Mouse (Mus musculus): ENCODE data around the gene Ppp3ca.

The Ppp3ca gene

DNA sequence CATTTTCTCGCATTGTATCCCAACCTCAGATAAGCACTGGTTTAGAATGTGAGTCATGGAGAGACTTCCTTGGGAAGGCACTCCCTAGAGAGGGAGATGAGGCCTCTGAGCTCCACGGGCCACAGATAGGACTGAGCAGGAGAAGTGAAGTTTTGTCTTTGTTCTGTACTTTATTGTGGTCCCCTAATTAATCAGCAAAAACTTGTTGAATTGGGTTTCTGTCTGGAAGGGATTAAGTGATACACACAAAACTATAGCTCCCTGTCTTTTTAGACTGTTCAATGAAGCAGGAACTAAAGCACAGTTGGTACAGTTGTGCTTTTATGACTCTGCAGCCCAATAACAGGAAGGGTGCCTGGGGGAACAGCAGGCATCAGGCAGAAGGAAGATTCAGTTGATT lies 95.6 kb downstream of the Ppp3ca start:
- no peak for DNase-seq (ENCODE audit: low spot score)

DNA sequence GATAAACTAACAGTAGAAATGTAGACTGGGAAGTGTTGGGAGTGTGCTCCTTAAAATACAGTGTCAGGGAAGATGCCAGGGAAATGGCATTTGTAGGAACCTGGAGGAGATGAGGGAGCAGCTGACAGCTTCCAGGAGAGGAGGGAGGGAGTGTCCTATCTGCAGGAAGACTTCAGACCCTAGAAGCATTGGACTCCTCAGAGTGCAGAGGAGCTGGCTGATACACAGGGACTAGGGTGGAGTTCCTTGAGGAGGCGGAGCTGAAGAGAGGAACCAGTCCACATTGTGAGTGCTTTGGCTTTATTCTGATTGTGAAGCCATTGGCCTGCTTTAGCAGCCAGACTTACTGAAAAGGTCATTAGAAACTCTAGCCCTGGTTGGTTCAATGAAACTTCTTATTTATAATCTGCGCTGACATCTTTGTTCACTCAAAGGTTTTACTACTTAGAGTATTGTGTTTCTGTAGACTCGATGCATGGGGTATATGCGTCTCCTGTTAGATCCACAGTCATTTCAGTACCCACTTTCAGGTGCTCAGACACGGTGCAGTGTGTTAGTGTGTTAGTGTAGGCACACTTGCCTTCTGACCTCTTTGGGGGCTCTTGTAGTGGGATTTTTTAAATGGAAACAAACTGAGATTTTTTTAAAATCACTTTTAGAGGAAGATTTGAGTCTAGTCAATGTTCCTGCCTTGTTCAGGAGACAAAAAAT lies 99.0 kb downstream of the Ppp3ca start:
- no peak for DNase-seq (ENCODE audit: low spot score)

DNA sequence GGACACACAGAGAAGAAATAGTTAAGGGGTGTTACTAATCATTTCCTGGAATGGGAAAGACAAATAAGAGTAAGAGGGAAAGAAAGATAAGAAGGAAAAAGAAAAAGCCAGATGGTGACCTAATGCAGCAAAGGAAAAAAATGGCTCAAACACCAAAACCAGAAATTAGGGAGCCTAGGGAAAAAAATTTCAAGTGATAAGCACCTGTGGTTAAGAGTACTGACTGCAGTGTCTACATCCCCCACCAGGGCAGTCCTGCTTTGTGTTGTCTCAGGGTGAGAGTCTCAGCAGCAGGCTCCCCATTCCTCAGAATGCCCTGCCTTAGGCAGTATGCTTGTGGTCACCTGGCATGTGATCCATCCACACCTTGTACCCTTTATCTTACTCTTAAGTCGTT lies 99.6 kb downstream of the Ppp3ca start:
- no peak for DNase-seq (ENCODE audit: low spot score)

DNA sequence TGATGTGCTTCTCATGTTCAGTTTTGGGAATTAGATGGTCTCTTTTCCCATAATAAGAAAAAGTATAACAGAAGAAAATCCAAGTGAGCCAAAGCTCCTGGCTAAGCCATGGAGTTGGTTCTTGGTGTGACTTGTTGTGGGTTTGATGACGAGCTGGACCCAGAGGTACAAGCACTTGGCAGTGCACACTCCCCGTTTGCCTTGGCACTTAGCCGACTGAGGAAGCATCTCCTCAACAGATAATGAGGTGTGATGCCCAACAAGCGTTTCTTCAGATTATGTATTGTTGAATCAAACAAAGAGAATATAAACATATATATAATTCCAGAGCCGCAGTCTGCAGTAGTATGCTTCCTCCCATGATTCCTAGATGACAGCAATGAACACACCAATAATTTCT lies 101.8 kb downstream of the Ppp3ca start:
- no peak for DNase-seq (ENCODE audit: low spot score)

DNA sequence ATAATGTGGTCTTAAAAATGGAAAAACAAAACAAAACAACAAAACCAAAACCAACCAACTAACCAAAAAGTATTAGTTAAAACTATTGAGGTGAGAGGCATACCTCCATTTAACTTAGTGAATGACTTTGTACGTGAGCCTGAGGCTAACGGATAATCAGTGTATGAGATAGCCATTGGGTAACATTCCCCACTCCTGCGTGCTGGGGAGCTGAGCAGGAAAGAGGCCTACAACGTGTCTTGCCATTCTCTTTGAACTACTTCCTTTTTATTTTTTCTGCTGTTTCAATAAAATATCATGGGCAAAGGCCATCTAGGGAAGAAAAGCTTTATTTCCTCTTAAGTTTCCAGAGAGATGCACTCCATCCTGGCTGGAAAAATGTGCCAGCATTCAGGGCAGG lies 103.3 kb downstream of the Ppp3ca start:
- DNase-seq (ENCODE audit: low spot score), result no peak

DNA sequence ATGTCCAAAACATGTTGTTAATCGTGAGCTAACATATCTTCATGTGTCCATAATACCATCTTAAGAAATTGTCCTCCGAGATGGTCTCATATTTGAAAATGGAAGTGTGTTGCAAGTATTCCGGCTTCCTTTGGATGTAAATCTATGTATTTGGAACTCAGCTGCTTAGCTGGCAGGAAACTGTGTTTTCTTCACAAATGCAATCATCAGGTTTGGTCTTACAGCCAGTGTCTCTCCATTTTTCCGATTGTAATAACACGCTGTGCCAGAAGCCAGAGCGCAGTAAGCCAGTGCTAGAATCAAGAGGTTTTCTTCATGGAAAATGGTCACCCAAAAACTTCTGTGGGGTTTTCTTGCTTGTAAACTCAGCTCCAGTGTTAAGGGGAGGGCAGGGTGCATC lies 104.3 kb downstream of the Ppp3ca start:
- no peak for DNase-seq (ENCODE audit: low spot score)

DNA sequence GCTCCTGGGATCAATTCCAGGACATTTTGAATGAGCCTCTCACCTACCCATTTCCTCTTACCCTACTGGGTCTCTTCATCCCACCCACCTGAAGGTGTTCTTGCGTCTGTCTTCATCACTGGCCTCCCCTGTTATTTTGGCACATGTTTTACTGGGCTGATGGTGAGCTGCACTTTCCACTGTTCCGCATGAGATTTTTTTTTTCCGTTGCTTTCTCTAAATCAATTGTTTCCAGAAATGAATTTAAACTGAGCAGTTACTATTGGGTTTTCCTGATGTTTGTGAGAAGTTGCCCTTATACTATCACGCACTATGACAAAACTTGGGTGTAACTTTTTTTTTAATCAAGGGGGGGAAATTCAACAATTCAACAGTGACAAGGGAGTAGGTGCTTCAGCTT lies 106.6 kb downstream of the Ppp3ca start:
- no peak for DNase-seq (ENCODE audit: low spot score)

DNA sequence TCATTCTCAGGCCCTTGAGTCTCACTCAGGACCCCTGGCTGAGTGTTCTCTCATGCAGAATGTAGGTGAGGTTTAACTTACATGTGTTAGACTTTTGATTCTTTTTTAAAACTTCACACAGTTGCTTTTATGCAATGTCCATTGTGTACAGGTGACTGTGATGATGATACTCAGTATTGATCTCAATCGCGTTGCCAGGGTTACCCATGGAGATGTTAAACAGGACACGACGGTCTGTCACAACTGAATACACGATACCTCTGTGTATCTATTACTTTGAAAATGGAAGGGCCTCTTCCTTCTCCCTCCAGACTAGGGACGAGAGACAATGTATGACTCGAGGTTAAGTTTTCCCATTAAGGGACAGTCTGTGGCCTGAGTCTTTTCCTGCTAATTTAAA lies 107.5 kb downstream of the Ppp3ca start:
- no peak for DNase-seq (ENCODE audit: low spot score)

DNA sequence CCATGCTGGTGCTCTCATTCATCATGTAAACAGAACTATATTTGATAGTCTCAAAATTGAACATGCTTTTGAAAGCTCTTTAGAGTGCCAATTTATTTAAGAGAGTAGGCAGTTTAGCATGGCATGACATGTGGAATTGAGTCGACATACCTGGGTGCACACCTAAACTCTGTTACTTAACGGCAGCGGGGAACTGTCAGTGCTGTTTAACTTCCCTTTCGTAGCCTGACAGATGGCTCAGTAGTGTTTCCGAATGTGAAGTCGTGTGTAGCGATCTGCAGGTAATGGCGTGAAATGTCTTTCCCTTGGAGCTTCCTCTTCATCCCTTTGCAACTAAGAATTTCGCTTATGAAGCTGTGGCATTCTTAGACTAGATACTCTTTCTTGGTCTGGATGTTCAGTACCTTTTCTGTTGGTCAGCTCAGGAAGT lies 107.9 kb downstream of the Ppp3ca start:
- DNase-seq (ENCODE audit: low spot score), result no peak

DNA sequence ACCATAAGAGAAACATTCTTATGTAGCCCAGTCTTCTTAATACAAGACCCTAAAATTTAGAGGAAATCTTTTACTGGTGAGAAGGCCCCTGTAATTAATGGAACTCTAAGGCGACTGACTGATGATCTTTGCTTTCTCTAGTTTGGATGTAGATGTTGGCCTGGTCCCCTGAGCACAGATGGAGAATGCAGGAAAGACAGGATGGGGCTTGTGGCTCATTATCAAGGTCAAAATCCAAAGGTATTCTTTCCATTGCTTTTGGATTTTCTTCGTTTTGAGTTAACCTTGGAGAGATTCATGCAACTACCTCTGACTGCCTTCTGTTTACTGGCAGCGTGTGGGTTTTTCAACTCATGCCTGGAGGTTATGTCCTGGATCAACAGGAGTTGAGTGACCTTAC lies 110.4 kb downstream of the Ppp3ca start:
- no peak for DNase-seq (ENCODE audit: low spot score)

DNA sequence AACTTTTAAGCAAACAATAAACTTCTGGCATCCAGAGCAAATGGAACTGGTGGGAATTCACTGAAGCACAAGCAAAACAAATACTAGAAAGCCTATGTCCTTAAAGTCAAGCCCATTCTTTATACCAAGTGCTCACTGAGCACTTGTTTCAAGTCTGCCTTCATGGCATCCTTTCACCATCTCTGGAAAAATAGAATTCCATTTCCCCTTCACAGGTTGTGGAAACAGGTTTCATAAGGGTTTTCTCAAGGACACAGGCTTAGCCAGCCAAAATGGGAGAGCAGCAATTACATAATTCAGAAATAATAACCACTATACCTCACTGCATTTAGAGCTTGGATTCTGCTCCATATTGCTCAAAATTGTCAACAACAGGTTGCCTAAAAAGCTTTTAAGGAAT lies 112.1 kb downstream of the Ppp3ca start:
- DNase-seq (ENCODE audit: low spot score), result peak; percentile 57

DNA sequence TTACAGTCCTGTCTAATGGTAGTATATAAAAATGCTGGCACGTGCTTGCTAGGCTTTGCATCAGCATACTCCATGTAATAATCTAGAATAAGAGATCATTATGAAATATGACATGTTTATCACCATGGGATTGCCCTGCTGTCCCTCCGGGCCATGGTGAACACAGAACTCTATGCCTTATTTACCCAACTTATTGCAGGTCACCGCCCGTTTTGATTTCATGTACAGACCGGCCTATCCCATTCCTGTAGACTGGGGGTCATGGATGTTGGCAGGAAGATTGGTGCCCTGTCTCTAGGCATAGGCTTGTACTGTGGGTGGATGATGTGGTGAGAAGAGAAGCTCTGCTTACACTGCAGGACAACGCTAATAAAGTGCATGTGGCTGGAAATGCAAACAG lies 115.8 kb downstream of the Ppp3ca start:
- DNase-seq (ENCODE audit: low spot score), result no peak

DNA sequence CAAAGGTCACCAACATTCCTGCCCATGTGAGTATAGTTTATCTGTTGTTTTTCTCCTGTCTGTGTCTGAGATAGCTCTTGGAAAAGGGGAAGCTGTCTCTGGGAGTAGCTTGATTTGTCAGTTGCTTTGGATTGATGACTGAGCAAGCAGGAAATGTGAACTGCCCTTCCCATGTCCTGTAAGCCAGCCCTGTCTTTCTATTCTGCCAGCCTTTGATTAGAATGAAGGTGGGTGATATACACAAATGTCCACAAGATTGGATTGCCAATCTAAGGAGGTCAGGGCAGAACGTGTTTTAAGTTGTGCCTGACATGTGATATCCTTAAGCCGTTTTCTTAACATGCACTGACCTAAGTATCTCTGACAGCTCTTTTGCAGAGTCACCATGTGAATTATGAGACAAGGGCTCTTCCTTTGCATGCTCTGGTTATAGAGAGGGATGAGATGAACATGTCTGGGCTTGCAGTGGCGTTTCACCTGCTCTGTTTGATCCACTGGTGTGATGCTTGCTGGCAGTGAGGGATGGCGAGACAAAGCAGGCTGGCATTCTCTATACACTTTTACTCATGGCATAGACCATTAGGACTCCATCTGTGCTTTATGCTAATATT lies 120.4 kb downstream of the Ppp3ca start:
- no peak for DNase-seq (ENCODE audit: low spot score)

DNA sequence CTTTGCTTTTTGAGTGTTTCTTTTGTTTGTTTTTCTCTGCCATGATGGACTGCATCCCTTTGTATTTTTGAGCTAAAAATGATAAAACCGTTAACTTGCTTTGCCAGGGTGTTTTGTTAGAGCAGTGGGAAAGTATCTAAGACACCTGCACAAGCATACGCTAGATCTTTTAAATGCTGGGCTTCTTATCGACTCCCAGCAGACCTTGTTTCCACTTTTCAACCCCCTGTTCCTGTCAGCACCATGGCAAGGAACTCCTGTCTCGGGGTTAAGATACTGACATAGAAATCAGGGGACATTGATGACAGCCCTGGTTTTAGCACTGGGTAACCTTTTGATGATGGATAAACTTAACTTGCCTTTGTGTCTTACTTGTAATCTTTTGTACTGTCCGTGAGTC lies 121.5 kb downstream of the Ppp3ca start:
- no peak for DNase-seq (ENCODE audit: low spot score)

DNA sequence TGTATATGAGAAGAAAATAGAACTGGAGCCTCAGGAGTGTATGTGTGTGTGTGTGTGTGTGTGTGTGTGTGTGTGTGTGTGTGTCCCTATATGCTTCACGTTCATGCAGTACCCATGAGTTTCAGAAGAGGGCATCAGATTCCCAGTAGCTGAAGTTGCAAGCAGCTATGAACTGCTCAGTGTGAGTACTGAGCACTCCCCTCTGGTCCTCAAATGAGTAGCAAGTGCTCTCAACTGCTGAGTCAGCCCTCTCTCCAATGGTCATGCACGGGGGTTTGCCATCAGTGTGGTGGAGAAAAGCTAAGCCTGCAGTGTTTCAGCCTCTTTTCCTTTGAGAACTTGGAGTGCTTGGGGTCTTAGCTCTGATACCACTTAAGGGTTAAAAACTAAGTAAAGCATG lies 122.0 kb downstream of the Ppp3ca start:
- DNase-seq (ENCODE audit: low spot score), result no peak

DNA sequence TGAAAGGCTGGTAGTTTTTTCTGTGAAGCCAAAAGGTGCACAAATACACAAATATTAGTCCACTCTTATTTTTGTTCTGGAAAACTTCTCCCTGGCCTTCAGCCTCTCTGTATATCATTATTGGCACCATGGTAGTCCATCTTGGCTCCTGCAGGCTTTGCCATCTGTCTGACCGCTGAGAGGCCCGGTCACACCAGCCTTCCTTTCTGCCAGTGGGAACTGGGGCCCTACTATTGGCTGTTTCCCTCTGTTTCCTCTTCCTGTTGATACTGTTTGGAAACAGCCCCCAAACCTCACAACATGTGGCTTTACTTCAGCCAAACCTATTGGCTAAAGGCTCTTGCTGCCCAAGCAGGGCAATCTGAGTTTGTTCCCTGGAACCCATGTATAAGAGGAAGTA lies 123.5 kb downstream of the Ppp3ca start:
- DNase-seq (ENCODE audit: low spot score), result no peak

DNA sequence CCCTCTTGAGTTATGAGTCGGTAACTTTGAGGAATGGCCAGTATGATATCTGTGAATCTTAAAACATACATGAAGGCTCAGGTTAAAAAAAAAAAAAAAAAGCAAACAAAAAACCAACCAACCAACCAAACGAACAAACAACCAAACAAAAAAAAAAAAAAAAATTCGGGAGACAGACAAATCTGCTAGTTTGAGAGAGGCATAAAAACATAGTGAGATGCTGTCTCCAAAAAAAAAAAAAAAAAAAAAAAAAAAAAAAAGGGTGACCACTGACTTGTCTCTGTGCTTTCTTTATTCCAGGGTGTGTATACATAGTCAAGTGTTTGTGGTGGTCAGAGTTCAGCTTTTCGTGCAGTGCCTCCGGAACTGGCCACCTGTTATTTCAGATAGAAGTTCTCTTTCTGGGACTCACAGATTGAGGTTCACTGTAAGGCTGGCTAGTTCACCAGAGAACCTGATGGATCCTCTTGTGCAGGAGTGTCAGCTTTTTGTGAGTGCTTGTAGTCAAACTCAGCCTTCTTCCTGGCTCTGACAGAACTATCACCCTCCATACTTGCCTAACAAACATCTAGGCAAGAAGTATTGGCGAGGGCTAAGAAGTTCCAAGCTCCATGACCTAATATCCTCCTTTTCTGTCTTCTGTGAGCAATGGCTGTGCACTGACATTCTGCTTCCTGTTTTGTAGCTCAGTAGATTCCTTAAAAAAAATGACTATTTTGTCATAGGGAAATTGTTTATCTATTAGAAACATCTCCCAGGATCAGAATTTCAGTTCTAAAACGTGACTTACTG lies 124.7 kb downstream of the Ppp3ca start:
- no peak for DNase-seq (ENCODE audit: low spot score)

DNA sequence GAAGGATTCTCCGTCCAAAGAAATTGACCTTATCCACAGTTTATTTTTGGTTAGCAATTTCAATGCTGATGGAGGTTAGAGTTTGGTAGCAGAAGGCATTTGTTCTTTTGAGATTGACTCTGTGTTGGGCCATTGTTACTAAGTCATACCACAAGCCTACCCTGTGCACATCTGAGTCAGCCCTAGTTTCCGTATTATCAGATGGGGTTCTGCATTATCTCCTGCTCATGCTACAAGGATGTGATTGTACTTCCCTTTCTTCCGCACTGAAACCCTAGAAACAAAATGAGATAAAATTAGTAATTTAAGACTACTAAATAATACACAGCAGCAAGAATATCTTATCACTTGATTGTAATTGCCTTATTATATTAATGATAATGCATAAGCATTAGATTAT lies 129.0 kb downstream of the Ppp3ca start:
- DNase-seq (ENCODE audit: low spot score), result no peak

DNA sequence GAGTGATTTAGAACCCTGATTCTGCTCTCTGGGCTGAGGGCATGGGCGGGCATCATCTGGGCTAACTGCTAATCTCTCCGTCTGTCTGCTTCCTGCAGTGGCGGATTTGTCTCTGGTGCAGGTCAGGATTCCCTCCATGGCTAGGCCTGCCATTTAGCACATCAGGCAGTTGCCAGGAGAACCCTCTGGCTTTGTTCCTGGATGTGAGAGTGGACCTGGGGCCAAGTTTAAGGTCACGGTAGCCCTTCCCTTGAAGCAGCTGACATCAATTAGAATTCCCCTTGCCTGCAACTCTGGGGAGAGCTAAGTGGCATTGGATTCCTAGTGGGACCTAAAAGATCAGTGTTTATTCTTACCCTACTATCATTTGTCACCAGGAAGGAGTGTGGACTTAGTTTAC lies 132.7 kb downstream of the Ppp3ca start:
- no peak for DNase-seq (ENCODE audit: low spot score)

DNA sequence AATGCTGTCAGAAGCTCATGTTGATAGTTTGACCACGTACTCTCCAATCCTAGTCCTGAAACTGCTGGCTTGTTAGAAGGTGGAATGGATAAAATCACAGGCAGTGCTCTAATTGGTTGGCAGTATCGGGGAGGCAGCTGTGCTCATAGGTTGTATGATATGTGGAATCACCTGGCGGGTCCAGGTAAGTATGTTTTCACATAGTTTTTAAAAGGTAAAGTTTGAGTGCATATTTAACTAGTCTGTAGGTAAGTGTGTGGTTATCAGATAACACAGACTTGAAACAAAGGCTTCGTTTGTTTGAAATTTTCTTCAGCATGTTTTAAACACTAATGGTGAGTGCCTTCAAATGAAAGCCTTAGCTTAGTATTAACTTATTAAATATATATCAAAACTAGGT lies 136.0 kb downstream of the Ppp3ca start:
- no peak for DNase-seq (ENCODE audit: low spot score)

DNA sequence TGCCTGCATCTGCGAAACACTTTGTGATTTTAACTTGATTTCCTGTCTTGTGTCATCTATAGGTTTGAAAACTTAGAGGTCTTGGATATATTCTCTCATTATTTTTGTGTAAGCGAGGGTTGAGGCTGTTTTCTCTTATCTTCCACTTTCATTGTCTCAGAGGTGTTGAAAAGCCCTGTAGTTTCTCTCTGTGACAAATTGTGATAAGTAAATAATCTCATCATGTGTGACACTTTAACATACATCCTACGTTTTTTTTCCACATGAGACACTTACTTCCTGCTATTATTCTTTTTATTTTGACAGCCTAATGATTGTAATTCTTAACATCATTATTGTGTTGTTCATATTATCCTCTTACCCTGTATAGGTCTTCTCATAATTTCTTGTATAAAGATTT lies 140.3 kb downstream of the Ppp3ca start:
- no peak for DNase-seq (ENCODE audit: low spot score)

DNA sequence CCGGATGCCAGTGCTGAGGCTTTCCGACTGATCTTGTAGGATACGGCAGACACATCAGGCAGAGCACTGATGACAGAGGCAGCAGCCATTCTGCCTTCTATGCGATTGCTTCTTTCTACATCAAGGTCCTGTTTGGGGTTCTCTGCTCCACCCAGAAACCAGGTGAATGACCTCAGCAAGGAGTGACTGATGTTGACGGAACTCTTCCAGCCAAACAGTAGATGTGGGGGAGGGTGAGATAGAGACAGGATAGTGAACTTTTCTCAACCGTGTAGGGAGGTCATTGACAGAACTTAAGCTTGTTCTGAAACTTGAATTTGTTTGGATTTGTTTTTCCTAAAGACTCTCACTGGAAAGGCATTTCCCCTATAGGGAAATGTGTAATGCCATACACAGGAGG lies 142.2 kb downstream of the Ppp3ca start:
- DNase-seq (ENCODE audit: low spot score), result no peak

DNA sequence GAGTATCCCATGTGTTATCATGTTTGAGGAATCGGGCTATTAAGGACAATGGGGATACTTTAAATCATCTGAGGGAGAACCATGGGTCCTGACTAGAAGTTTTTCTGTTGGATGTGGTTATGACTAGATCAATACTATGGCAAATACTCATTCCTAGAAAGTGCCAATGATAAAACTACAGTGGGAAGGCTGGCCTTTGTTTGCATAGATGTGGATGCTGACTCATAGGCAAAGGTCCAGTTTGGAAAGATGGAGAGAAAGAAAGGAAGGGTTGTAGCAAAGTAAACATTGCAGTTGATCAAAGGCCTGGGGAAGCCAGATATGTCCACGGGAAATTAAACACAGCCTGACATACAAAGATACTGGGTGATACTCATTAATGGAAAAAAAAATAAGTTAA lies 142.9 kb downstream of the Ppp3ca start:
- DNase-seq (ENCODE audit: low spot score), result no peak
